Mouse (Mus musculus): Measurements from ENCODE around the gene Gm281. TPM values are rescaled to one million over a fixed set of nuclear protein-coding genes. Genes with fewer than 3 reads are reported as not detected.

Gm281 gene
- polyA plus RNA-seq, 1 experiment = 0.15 TPM

- no peak overlapping the region for H3K27ac ChIP-seq (ENCODE audit: control insufficient read depth, insufficient read depth, low read length)
- no peaks in the 10 kb centered on the region for H3K36me3 ChIP-seq (ENCODE audit: control insufficient read depth, insufficient read depth, low read length)
- H3K4me3 ChIP-seq (ENCODE audit: control insufficient read depth, insufficient read depth, low read length) = no peak overlapping the region
- TF ChIP-seq CTCF (IDR thresholded peaks at IDR 0.05; ENCODE audit: borderline replicate concordance, control insufficient read depth, extremely low read depth, insufficient read depth, low read length, poor library complexity) (no peak), POLR2A (IDR thresholded peaks at IDR 0.05; ENCODE audit: control insufficient read depth, extremely low read depth, insufficient read depth, low read length, poor library complexity) (no peak)
- H3K4me1 ChIP-seq (replicated peaks; ENCODE audit: control insufficient read depth, insufficient read depth, low read length) = no peaks in the 10 kb centered on the region
- no peaks in the 10 kb centered on the region for H3K27me3 ChIP-seq (ENCODE audit: control insufficient read depth, insufficient read depth, low read length)
- DNase-seq = peak; percentile 45
- 46% methylated on average over 3 of the region's 3 CpGs for WGBS
These were observed 3.4 kb upstream of the Gm281 start for GRCm38 (mm10) chr14:13917630-13918029.

GRCm38 (mm10) chr14:13917208-13917607 lies 2.9 kb upstream of the Gm281 start:
- Histone ChIP-seq H3K27me3 (ENCODE audit: control insufficient read depth, insufficient read depth, low read length) (no peaks in the 10 kb centered on the region), H3K4me3 (ENCODE audit: control insufficient read depth, insufficient read depth, low read length) (no peak overlapping the region), H3K4me1 (replicated peaks; ENCODE audit: control insufficient read depth, insufficient read depth, low read length) (no peaks in the 10 kb centered on the region), H3K27ac (ENCODE audit: control insufficient read depth, insufficient read depth, low read length) (no peak overlapping the region), H3K36me3 (ENCODE audit: control insufficient read depth, insufficient read depth, low read length) (no peaks in the 10 kb centered on the region)
- 91% methylated on average over 10 of the region's 10 CpGs for WGBS
- DNase-seq = no peak
- TF ChIP-seq CTCF (IDR thresholded peaks at IDR 0.05; ENCODE audit: borderline replicate concordance, control insufficient read depth, extremely low read depth, insufficient read depth, low read length, poor library complexity) (no peak), POLR2A (IDR thresholded peaks at IDR 0.05; ENCODE audit: control insufficient read depth, extremely low read depth, insufficient read depth, low read length, poor library complexity) (no peak)

- Histone ChIP-seq H3K4me3 (ENCODE audit: control insufficient read depth, insufficient read depth, low read length) (no peak overlapping the region), H3K27ac (ENCODE audit: control insufficient read depth, insufficient read depth, low read length) (no peak overlapping the region), H3K27me3 (ENCODE audit: control insufficient read depth, insufficient read depth, low read length) (no peaks in the 10 kb centered on the region), H3K4me1 (replicated peaks; ENCODE audit: control insufficient read depth, insufficient read depth, low read length) (no peaks in the 10 kb centered on the region), H3K36me3 (ENCODE audit: control insufficient read depth, insufficient read depth, low read length) (no peaks in the 10 kb centered on the region)
- no peak for DNase-seq
- TF ChIP-seq CTCF (IDR thresholded peaks at IDR 0.05; ENCODE audit: borderline replicate concordance, control insufficient read depth, extremely low read depth, insufficient read depth, low read length, poor library complexity) (no peak), POLR2A (IDR thresholded peaks at IDR 0.05; ENCODE audit: control insufficient read depth, extremely low read depth, insufficient read depth, low read length, poor library complexity) (no peak)
- 79% methylated on average over 4 of the region's 4 CpGs for WGBS
These were observed 929 bp upstream of the Gm281 start for GRCm38 (mm10) chr14:13915207-13915606.

- no peak overlapping the region for H3K27ac ChIP-seq (ENCODE audit: control insufficient read depth, insufficient read depth, low read length)
- WGBS = 95% methylated on average over 2 of the region's 2 CpGs
- H3K27me3 ChIP-seq (ENCODE audit: control insufficient read depth, insufficient read depth, low read length) = no peaks in the 10 kb centered on the region
- no peaks in the 10 kb centered on the region for H3K36me3 ChIP-seq (ENCODE audit: control insufficient read depth, insufficient read depth, low read length)
- DNase-seq = no peak
- no peaks in the 10 kb centered on the region for H3K4me1 ChIP-seq (replicated peaks; ENCODE audit: control insufficient read depth, insufficient read depth, low read length)
- TF ChIP-seq CTCF (IDR thresholded peaks at IDR 0.05; ENCODE audit: borderline replicate concordance, control insufficient read depth, extremely low read depth, insufficient read depth, low read length, poor library complexity) = no peak
- TF ChIP-seq POLR2A (IDR thresholded peaks at IDR 0.05; ENCODE audit: control insufficient read depth, extremely low read depth, insufficient read depth, low read length, poor library complexity) = no peak
- H3K4me3 ChIP-seq (ENCODE audit: control insufficient read depth, insufficient read depth, low read length) = no peak overlapping the region
These were observed 4.1 kb downstream of the Gm281 start for GRCm38 (mm10) chr14:13910148-13910547.

GRCm38 (mm10) chr14:13907145-13907544 lies 7.1 kb downstream of the Gm281 start:
- H3K27me3 ChIP-seq (ENCODE audit: control insufficient read depth, insufficient read depth, low read length) = no peaks in the 10 kb centered on the region
- no peak overlapping the region for H3K4me3 ChIP-seq (ENCODE audit: control insufficient read depth, insufficient read depth, low read length)
- H3K4me1 ChIP-seq (replicated peaks; ENCODE audit: control insufficient read depth, insufficient read depth, low read length) = no peaks in the 10 kb centered on the region
- H3K27ac ChIP-seq (ENCODE audit: control insufficient read depth, insufficient read depth, low read length) = no peak overlapping the region
- no peak for DNase-seq
- H3K36me3 ChIP-seq (ENCODE audit: control insufficient read depth, insufficient read depth, low read length) = no peaks in the 10 kb centered on the region
- no peak for TF ChIP-seq POLR2A (IDR thresholded peaks at IDR 0.05; ENCODE audit: control insufficient read depth, extremely low read depth, insufficient read depth, low read length, poor library complexity)
- TF ChIP-seq CTCF (IDR thresholded peaks at IDR 0.05; ENCODE audit: borderline replicate concordance, control insufficient read depth, extremely low read depth, insufficient read depth, low read length, poor library complexity) = no peak
- WGBS = 97% methylated on average over 7 of the region's 7 CpGs

GRCm38 (mm10) chr14:13906461-13906860 lies 7.8 kb downstream of the Gm281 start:
- Histone ChIP-seq H3K4me3 (ENCODE audit: control insufficient read depth, insufficient read depth, low read length) (no peak overlapping the region), H3K27me3 (ENCODE audit: control insufficient read depth, insufficient read depth, low read length) (no peaks in the 10 kb centered on the region), H3K4me1 (replicated peaks; ENCODE audit: control insufficient read depth, insufficient read depth, low read length) (no peaks in the 10 kb centered on the region), H3K36me3 (ENCODE audit: control insufficient read depth, insufficient read depth, low read length) (no peaks in the 10 kb centered on the region), H3K27ac (ENCODE audit: control insufficient read depth, insufficient read depth, low read length) (no peak overlapping the region)
- no peak for TF ChIP-seq POLR2A (IDR thresholded peaks at IDR 0.05; ENCODE audit: control insufficient read depth, extremely low read depth, insufficient read depth, low read length, poor library complexity)
- no peak for TF ChIP-seq CTCF (IDR thresholded peaks at IDR 0.05; ENCODE audit: borderline replicate concordance, control insufficient read depth, extremely low read depth, insufficient read depth, low read length, poor library complexity)
- 90% methylated on average over 1 of the region's 1 CpGs for WGBS
- DNase-seq = no peak

GRCm38 (mm10) chr14:13901611-13902067 lies 12.6 kb downstream of the Gm281 start:
- whole genome bisulfite sequencing = 2% methylated on average over 22 of the region's 22 CpGs
- TF ChIP-seq POLR2A (IDR thresholded peaks at IDR 0.05; ENCODE audit: control insufficient read depth, extremely low read depth, insufficient read depth, low read length, poor library complexity) (no peak), CTCF (IDR thresholded peaks at IDR 0.05; ENCODE audit: borderline replicate concordance, control insufficient read depth, extremely low read depth, insufficient read depth, low read length, poor library complexity) (no peak)
- peak; percentile 14 for DNase-seq
- peak overlapping the region; percentile 29 for H3K4me3 ChIP-seq (ENCODE audit: control insufficient read depth, insufficient read depth, low read length)
- H3K27ac ChIP-seq (ENCODE audit: control insufficient read depth, insufficient read depth, low read length) = no peak overlapping the region
- no peaks in the 10 kb centered on the region for H3K36me3 ChIP-seq (ENCODE audit: control insufficient read depth, insufficient read depth, low read length)
- H3K27me3 ChIP-seq (ENCODE audit: control insufficient read depth, insufficient read depth, low read length) = no peaks in the 10 kb centered on the region
- no peaks in the 10 kb centered on the region for H3K4me1 ChIP-seq (replicated peaks; ENCODE audit: control insufficient read depth, insufficient read depth, low read length)
